Mouse (Mus musculus) liver, embryonic 15.5 days (tissue): ENCODE data around the gene Arhgap22. TPM values are rescaled to one million over a fixed set of nuclear protein-coding genes. Genes with fewer than 3 reads are reported as not detected.

Experiments used
- ATAC-seq: fragments of 200-750 bp; cut with Nextera tagmentation; 2 replicates; pipeline ENCODE4 v1.8.0; 2017; ENCODE audit warnings: moderate number of reproducible peaks, mild to moderate bottlenecking, moderate library complexity; ENCODE audit not compliant: insufficient read depth
- H3K27ac ChIP-seq: fragments of 300-500 bp; sonication (generic); replicated peaks from 2 replicates; pipeline ENCODE4 v1.5.1; 2015; ENCODE audit warnings: mild to moderate bottlenecking, inconsistent platforms
- H3K27me3 ChIP-seq: fragments of 300-500 bp; sonication (generic); 2 replicates; pipeline ENCODE4 v1.6.1; 2015; ENCODE audit warnings: mild to moderate bottlenecking, inconsistent platforms
- H3K36me3 ChIP-seq: fragments of 300-500 bp; sonication (generic); replicated peaks from 2 replicates; pipeline ENCODE4 v1.6.1; 2015; ENCODE audit warnings: moderate library complexity, mild to moderate bottlenecking, inconsistent platforms
- H3K4me1 ChIP-seq: fragments of 300-500 bp; sonication (generic); replicated peaks from 2 replicates; pipeline ENCODE4 v1.6.1; 2015; ENCODE audit warnings: inconsistent platforms
- H3K4me2 ChIP-seq: fragments of 300-500 bp; sonication (generic); 2 replicates; pipeline ENCODE4 v1.6.1; 2015; ENCODE audit warnings: moderate library complexity, mild to moderate bottlenecking, inconsistent platforms
- H3K4me3 ChIP-seq: fragments of 300-500 bp; sonication (generic); replicated peaks from 2 replicates; pipeline ENCODE4 v1.5.1; 2015; ENCODE audit warnings: mild to moderate bottlenecking, inconsistent platforms
- H3K9ac ChIP-seq: fragments of 300-500 bp; sonication (generic); 2 replicates; pipeline ENCODE4 v1.6.1; 2015; ENCODE audit warnings: moderate library complexity, mild to moderate bottlenecking, inconsistent platforms
- H3K9me3 ChIP-seq: fragments of 300-500 bp; sonication (generic); replicated peaks from 2 replicates; pipeline ENCODE4 v1.6.1; 2016; ENCODE audit warnings: inconsistent platforms
- WGBS: fragments of 180-500 bp; shearing (Covaris S2); methylation state at CpG from one replicate; pipeline ENCODE4 v1.1.7; 2015; ENCODE audit warnings: mixed read lengths; ENCODE audit not compliant: insufficient replicate concordance; 5-methylcytosine and 5-hydroxymethylcytosine counted together
- polyA plus RNA-seq: library from polyadenylated mRNA; unstranded; fragments of >200 nt; fragmentation: Nextera tagmentation; extraction: Ambion mirVana; gene quantifications from 2 replicates; pipeline ENCODE4 v1.2.1, GENCODE M21; 2015

Gene Arhgap22
- polyA plus RNA-seq, 1 experiment from 2014 or later = 3.6 TPM

- no peak overlapping the region for H3K4me2 ChIP-seq
- WGBS = 22% methylated on average over 2 of the region's 2 CpGs
- H3K4me1 ChIP-seq = no peaks in the 10 kb centered on the region; the same call in 1 of the 2 replicates
- no peaks in the 10 kb centered on the region for H3K9me3 ChIP-seq
- H3K27ac ChIP-seq = no peak overlapping the region
- no peak for ATAC-seq
- no peak overlapping the region for H3K9ac ChIP-seq
- no peaks in the 10 kb centered on the region for H3K36me3 ChIP-seq
- H3K4me3 ChIP-seq = no peak overlapping the region
- H3K27me3 ChIP-seq = peaks cover 7% of the 10 kb centered on the region
Measured at GRCm38 (mm10) chr14:33244946-33245345, 31.1 kb downstream of the Arhgap22 start.

- Histone ChIP-seq H3K9me3 (no peaks in the 10 kb centered on the region), H3K4me2 (no peak overlapping the region), H3K4me3 (no peak overlapping the region), H3K9ac (no peak overlapping the region), H3K27me3 (peaks cover 22% of the 10 kb centered on the region), H3K36me3 (no peaks in the 10 kb centered on the region), H3K27ac (no peak overlapping the region), H3K4me1 (peaks cover 7% of the 10 kb centered on the region; the same call in 1 of the 2 replicates)
- 43% methylated on average over 8 of the region's 8 CpGs for WGBS
- no peak for ATAC-seq
Measured at GRCm38 (mm10) chr14:33246476-33246875, 32.6 kb downstream of the Arhgap22 start.

GRCm38 (mm10) chr14:33247623-33248022, 33.8 kb downstream of the Arhgap22 start:
- ATAC-seq = no peak
- H3K9me3 ChIP-seq = no peaks in the 10 kb centered on the region
- peaks cover 24% of the 10 kb centered on the region for H3K27me3 ChIP-seq
- no peaks in the 10 kb centered on the region for H3K36me3 ChIP-seq
- H3K4me1 ChIP-seq = peaks cover 7% of the 10 kb centered on the region; the same call in 1 of the 2 replicates
- H3K9ac ChIP-seq = no peak overlapping the region
- H3K4me3 ChIP-seq = no peak overlapping the region
- no peak overlapping the region for H3K27ac ChIP-seq
- 10% methylated on average over 11 of the region's 11 CpGs for WGBS
- H3K4me2 ChIP-seq = no peak overlapping the region

GRCm38 (mm10) chr14:33248741-33249140, 34.9 kb downstream of the Arhgap22 start:
- 56% methylated on average over 5 of the region's 5 CpGs for WGBS
- Histone ChIP-seq H3K27me3 (peaks cover 24% of the 10 kb centered on the region), H3K9me3 (no peaks in the 10 kb centered on the region), H3K27ac (no peak overlapping the region), H3K4me3 (no peak overlapping the region), H3K9ac (no peak overlapping the region), H3K4me2 (no peak overlapping the region), H3K4me1 (peaks cover 7% of the 10 kb centered on the region; the same call in 1 of the 2 replicates), H3K36me3 (no peaks in the 10 kb centered on the region)
- no peak for ATAC-seq

GRCm38 (mm10) chr14:33250215-33250939, 36.6 kb downstream of the Arhgap22 start:
- Histone ChIP-seq H3K27ac (no peak overlapping the region), H3K4me2 (peak overlapping the region; percentile 52), H3K9ac (no peak overlapping the region), H3K9me3 (no peaks in the 10 kb centered on the region), H3K36me3 (no peaks in the 10 kb centered on the region), H3K4me1 (peaks cover 7% of the 10 kb centered on the region; the same call in 1 of the 2 replicates), H3K4me3 (peak overlapping the region; percentile 29), H3K27me3 (peaks cover 24% of the 10 kb centered on the region)
- ATAC-seq = no peak
- WGBS = 7% methylated on average over 30 of the region's 30 CpGs

GRCm38 (mm10) chr14:33250956-33251745, 37.3 kb downstream of the Arhgap22 start:
- Histone ChIP-seq H3K27ac (no peak overlapping the region), H3K9ac (no peak overlapping the region), H3K27me3 (peaks cover 24% of the 10 kb centered on the region), H3K4me2 (peak overlapping the region; percentile 52), H3K4me1 (peaks cover 7% of the 10 kb centered on the region; the same call in 1 of the 2 replicates), H3K9me3 (no peaks in the 10 kb centered on the region), H3K36me3 (no peaks in the 10 kb centered on the region), H3K4me3 (peak overlapping the region; percentile 29)
- WGBS = 8% methylated on average over 13 of the region's 13 CpGs
- no peak for ATAC-seq

- Histone ChIP-seq H3K4me2 (no peak overlapping the region), H3K4me1 (no peaks in the 10 kb centered on the region), H3K4me3 (no peak overlapping the region), H3K9me3 (no peaks in the 10 kb centered on the region), H3K9ac (no peak overlapping the region), H3K27ac (no peak overlapping the region), H3K36me3 (no peaks in the 10 kb centered on the region), H3K27me3 (no peaks in the 10 kb centered on the region)
- no peak for ATAC-seq
- 67% methylated on average over 5 of the region's 5 CpGs for WGBS
Measured at GRCm38 (mm10) chr14:33258256-33258655, 44.4 kb downstream of the Arhgap22 start.

GRCm38 (mm10) chr14:33260131-33260530, 46.3 kb downstream of the Arhgap22 start:
- Histone ChIP-seq H3K36me3 (no peaks in the 10 kb centered on the region), H3K4me3 (no peak overlapping the region), H3K4me1 (no peaks in the 10 kb centered on the region), H3K27ac (no peak overlapping the region), H3K4me2 (no peak overlapping the region), H3K27me3 (no peaks in the 10 kb centered on the region), H3K9ac (no peak overlapping the region), H3K9me3 (no peaks in the 10 kb centered on the region)
- ATAC-seq = no peak
- 53% methylated on average over 6 of the region's 6 CpGs for WGBS

GRCm38 (mm10) chr14:33264795-33265194, 51.0 kb downstream of the Arhgap22 start:
- H3K27ac ChIP-seq = no peak overlapping the region
- H3K4me1 ChIP-seq = no peaks in the 10 kb centered on the region
- H3K27me3 ChIP-seq = no peaks in the 10 kb centered on the region
- H3K9me3 ChIP-seq = no peaks in the 10 kb centered on the region
- H3K4me2 ChIP-seq = no peak overlapping the region
- no peak for ATAC-seq
- H3K9ac ChIP-seq = no peak overlapping the region
- no peaks in the 10 kb centered on the region for H3K36me3 ChIP-seq
- 73% methylated on average over 13 of the region's 13 CpGs for WGBS
- no peak overlapping the region for H3K4me3 ChIP-seq

- 18% methylated on average over 2 of the region's 2 CpGs for WGBS
- no peaks in the 10 kb centered on the region for H3K27me3 ChIP-seq
- no peak for ATAC-seq
- H3K9ac ChIP-seq = no peak overlapping the region
- no peaks in the 10 kb centered on the region for H3K9me3 ChIP-seq
- no peak overlapping the region for H3K4me2 ChIP-seq
- no peaks in the 10 kb centered on the region for H3K36me3 ChIP-seq
- no peak overlapping the region for H3K4me3 ChIP-seq
- no peak overlapping the region for H3K27ac ChIP-seq
- H3K4me1 ChIP-seq = no peaks in the 10 kb centered on the region
Measured at GRCm38 (mm10) chr14:33276240-33276639, 62.4 kb downstream of the Arhgap22 start.

- no peaks in the 10 kb centered on the region for H3K4me1 ChIP-seq
- no peak overlapping the region for H3K4me2 ChIP-seq
- no peaks in the 10 kb centered on the region for H3K9me3 ChIP-seq
- no peaks in the 10 kb centered on the region for H3K27me3 ChIP-seq
- 53% methylated on average over 2 of the region's 2 CpGs for WGBS
- no peaks in the 10 kb centered on the region for H3K36me3 ChIP-seq
- no peak overlapping the region for H3K9ac ChIP-seq
- no peak for ATAC-seq
- no peak overlapping the region for H3K27ac ChIP-seq
- H3K4me3 ChIP-seq = no peak overlapping the region
Measured at GRCm38 (mm10) chr14:33278374-33278773, 64.5 kb downstream of the Arhgap22 start.
